Mouse (Mus musculus): ENCODE results near the gene Olfr628. TPM values are rescaled to one million over a fixed set of nuclear protein-coding genes. Genes with fewer than 3 reads are reported as not detected.
"Not testable (repeated sequence)": the region's sequence is repeated elsewhere in the genome, so short reads cannot be mapped to it uniquely, and the experiment has no call there.

Olfr628 gene
- not detected for total RNA-seq (2022)

- no peak for DNase-seq
Observed at GRCm38 (mm10) chr7:103730074-103730473, at the start of gene Olfr628. Gene Olfr628 (plus strand): TSS chr7:103730374.

- DNase-seq, result no peak
Observed at GRCm38 (mm10) chr7:103682420-103682819, 47.8 kb upstream of the Olfr628 start, which contains the start of gene Olfr625-ps1. Gene Olfr625-ps1 (plus strand): TSS chr7:103682720.

GRCm38 (mm10) chr7:103699469-103699868 lies 30.7 kb upstream of the Olfr628 start:
- DNase-seq, result no peak

- DNase-seq, result no peak
Observed at GRCm38 (mm10) chr7:103712024-103712423, 18.1 kb upstream of the Olfr628 start.

GRCm38 (mm10) chr7:103714371-103714770 lies 15.8 kb upstream of the Olfr628 start, which contains the start of gene Olfr243:
Gene Olfr243 (plus strand): TSS chr7:103714671.
- DNase-seq, result no peak

GRCm38 (mm10) chr7:103716398-103716797 lies 13.8 kb upstream of the Olfr628 start:
- DNase-seq, result not testable (repeated sequence)

- no peak for DNase-seq
Observed at GRCm38 (mm10) chr7:103744843-103745242, 14.7 kb downstream of the Olfr628 start, which contains the start of gene Olfr629. Gene Olfr629 (minus strand): TSS chr7:103744943.

- no peak for DNase-seq
Observed at GRCm38 (mm10) chr7:103757233-103757632, 27.1 kb downstream of the Olfr628 start, which contains the start of gene Olfr630. Gene Olfr630 (minus strand): TSS chr7:103757333.

- not testable (repeated sequence) for DNase-seq
Observed at GRCm38 (mm10) chr7:103762212-103762611, 32.0 kb downstream of the Olfr628 start.

GRCm38 (mm10) chr7:103767687-103768086 lies 37.5 kb downstream of the Olfr628 start:
- not testable (repeated sequence) for DNase-seq

GRCm38 (mm10) chr7:103771494-103771893 lies 41.3 kb downstream of the Olfr628 start, which contains the start of gene Olfr69:
Gene Olfr69 (minus strand): TSS chr7:103771594.
- DNase-seq, result no peak

- DNase-seq, result not testable (repeated sequence)
Observed at GRCm38 (mm10) chr7:103777652-103778051, 47.5 kb downstream of the Olfr628 start.

- no peak for DNase-seq
Observed at GRCm38 (mm10) chr7:103779598-103779997, 49.4 kb downstream of the Olfr628 start, which contains the start of gene Olfr68. Gene Olfr68 (minus strand): TSS chr7:103779698.

Other genes starting within 250 kb of the Olfr628 start
- gene Olfr609, start 232.3 kb upstream of the Olfr628 start, total RNA-seq (2022), result not detected
- not detected for gene Olfr610, start 218.3 kb upstream of the Olfr628 start, total RNA-seq (2022)
- not detected for gene Olfr611, start 209.5 kb upstream of the Olfr628 start, total RNA-seq (2022)
- not detected for gene Olfr612, start 187.7 kb upstream of the Olfr628 start, total RNA-seq (2022)
- gene Olfr613, start 182.3 kb upstream of the Olfr628 start, total RNA-seq (2022), result not detected
- gene Olfr615, start 174.3 kb upstream of the Olfr628 start, total RNA-seq (2022), result not detected
- not detected for gene Olfr616, start 161.2 kb upstream of the Olfr628 start, total RNA-seq (2022)
- gene Olfr617, start 157.3 kb upstream of the Olfr628 start, total RNA-seq (2022), result not detected
- gene Olfr618, start 140.3 kb upstream of the Olfr628 start, total RNA-seq (2022), result not detected
- not detected for gene Olfr619, start 129.8 kb upstream of the Olfr628 start, total RNA-seq (2022)
- not detected for gene Olfr620, start 117.8 kb upstream of the Olfr628 start, total RNA-seq (2022)
- gene Olfr622, start 87.7 kb upstream of the Olfr628 start, total RNA-seq (2022), result not detected
- gene Olfr623, start 66.7 kb upstream of the Olfr628 start, total RNA-seq (2022), result not detected
- gene Olfr624, start 59.2 kb upstream of the Olfr628 start, total RNA-seq (2022), result under 1 TPM in 1 of 4 experiments, not detected in 3; 0.06 TPM
- not detected for gene Olfr625-ps1, start 47.7 kb upstream of the Olfr628 start, total RNA-seq (2022)
- gene Olfr243, start 15.7 kb upstream of the Olfr628 start, total RNA-seq (2022), result not detected
- not detected for gene Olfr629, start 14.6 kb downstream of the Olfr628 start, total RNA-seq (2022)
- not detected for gene Olfr630, start 27.0 kb downstream of the Olfr628 start, total RNA-seq (2022)
- not detected for gene Olfr69, start 41.2 kb downstream of the Olfr628 start, total RNA-seq (2022)
- gene Olfr68, start 49.3 kb downstream of the Olfr628 start, total RNA-seq (2022), result not detected
- gene Olfr67, start 61.4 kb downstream of the Olfr628 start, total RNA-seq (2022), result not detected
- 100 to 1,000 TPM in 1 of 4 experiments, 10 to 100 TPM in 3; 78.2 to 176 (median 90.4) TPM for gene Hbb-bt, start 83.6 kb downstream of the Olfr628 start, total RNA-seq (2022)
- gene Hbb-bs, start 97.7 kb downstream of the Olfr628 start, total RNA-seq (2022), result 1,000 to 10,000 TPM in 1 of 4 experiments, 100 to 1,000 TPM in 3; 738 to 2,114 (median 834) TPM
- not detected for gene Hbb-bh2, start 110.1 kb downstream of the Olfr628 start, total RNA-seq (2022)
- gene Hbb-bh1, start 112.8 kb downstream of the Olfr628 start, total RNA-seq (2022), result not detected
- not detected for gene Hbb-y, start 122.8 kb downstream of the Olfr628 start, total RNA-seq (2022)
- gene Olfr66, start 155.9 kb downstream of the Olfr628 start, total RNA-seq (2022), result not detected
- gene Olfr64, start 164.1 kb downstream of the Olfr628 start, total RNA-seq (2022), result not detected
- not detected for gene Olfr65, start 173.1 kb downstream of the Olfr628 start, total RNA-seq (2022)
- gene Olfr631, start 198.5 kb downstream of the Olfr628 start, total RNA-seq (2022), result not detected
- not detected for gene Olfr632, start 204.0 kb downstream of the Olfr628 start, total RNA-seq (2022)
- gene Olfr633, start 214.1 kb downstream of the Olfr628 start, total RNA-seq (2022), result not detected
- gene Olfr635, start 240.8 kb downstream of the Olfr628 start, total RNA-seq (2022), result under 1 TPM in 3 of 4 experiments, not detected in 1; 0.03 to 0.06 (median 0.06) TPM

Measured in adrenal gland, adult 8-10 months (tissue).